17 mouse cellular contexts compared by ENCODE assay signal in genomic region chr8:93976446-93977211, GRCm38 (mm10). TPM values are rescaled to one million over a fixed set of nuclear protein-coding genes. Genes with fewer than 3 reads are reported as not detected.
DNase-seq lines count a peak whose midpoint lies in the region; ATAC-seq and TF ChIP-seq lines count a peak whose summit lies in the region.
"Had no signal": no experiment of that assay in that cellular context is flagged by ENCODE, and none has a peak within 500 bp of the region (broad histone marks: within the 10 kb centered on the region; RNA-seq: fewer than 3 reads in every experiment).

No protein-coding gene starts in this region.

- peaks cover 2% of the 10 kb centered on the region; the same call in 1 of the 2 replicates for H3K36me3 ChIP-seq in heart, adult 2 months (ENCODE audit: control insufficient read depth, insufficient read depth, low read length)
- peaks cover 45% of the 10 kb centered on the region for H3K36me3 ChIP-seq in heart, embryonic 11.5 days (ENCODE audit: control insufficient read depth, insufficient read depth, low read length)

- H3K4me2 ChIP-seq in heart, embryonic 11.5 days = no peak overlapping the region
- H3K4me2 ChIP-seq: forebrain, embryonic 15.5 days; liver, embryonic 13.5 days; neural tube, embryonic 13.5 days had no signal

- WGBS in heart, adult 2 months = 85% methylated on average over 6 of the region's 6 CpGs
- WGBS in heart, embryonic 11.5 days (ENCODE audit: insufficient replicate concordance) = 81% methylated on average over 6 of the region's 6 CpGs

- no peaks in the 10 kb centered on the region for H3K27me3 ChIP-seq in heart, adult 2 months (ENCODE audit: control insufficient read depth, insufficient read depth, low read length)
- no peaks in the 10 kb centered on the region for H3K27me3 ChIP-seq in heart, embryonic 11.5 days (ENCODE audit: control insufficient read depth, insufficient read depth, low read length)
- H3K27me3 ChIP-seq: forebrain, embryonic 15.5 days; liver, embryonic 13.5 days; neural tube, embryonic 13.5 days had no signal

- no peak overlapping the region for H3K27ac ChIP-seq in heart, adult 2 months
- no peak overlapping the region for H3K27ac ChIP-seq in heart, embryonic 11.5 days (ENCODE audit: low read depth, low read length)
- H3K27ac ChIP-seq in left cerebral cortex, adult 2 months = no peak overlapping the region
- H3K27ac ChIP-seq: forebrain, embryonic 15.5 days; liver, embryonic 13.5 days; neural tube, embryonic 13.5 days had no signal

- H3K4me1 ChIP-seq in heart, adult 2 months (ENCODE audit: control insufficient read depth, insufficient read depth, low read length) = peaks cover 3% of the 10 kb centered on the region; the same call in 1 of the 2 replicates
- H3K4me1 ChIP-seq in heart, embryonic 11.5 days (ENCODE audit: control insufficient read depth, insufficient read depth, low read length) = no peaks in the 10 kb centered on the region
- H3K4me1 ChIP-seq: forebrain, embryonic 15.5 days; liver, embryonic 13.5 days; neural tube, embryonic 13.5 days had no signal

- no peak for DNase-seq in heart, adult 2 months
- peak in 1 of 2 experiments; percentile 6 for DNase-seq in left cerebral cortex, adult 2 months (ENCODE audit: extremely low spot score in 1 of 2, low spot score in 2 of 2)
- no peak for DNase-seq in left cerebral cortex, adult 11 months (ENCODE audit: low spot score)
- peak; percentile 10 for DNase-seq in urinary bladder, adult 2 months (ENCODE audit: low spot score)
- DNase-seq in urinary bladder, postnatal 36 days (ENCODE audit: low spot score in 2 of 2) = no peak
- DNase-seq in Muller cell, postnatal 12 days (ENCODE audit: inconsistent ontology term) = no peak
- DNase-seq in thymus, postnatal 36 days = no peak
- DNase-seq: B cell, adult 2 months; cerebellum, adult 8-10 months; kidney, adult 8-10 months; kidney, postnatal 36 days; liver, embryonic 13.5 days had no signal

- H3K9me3 ChIP-seq in heart, embryonic 11.5 days (replicated peaks; ENCODE audit: control insufficient read depth, low read length) = no peaks in the 10 kb centered on the region
- H3K9me3 ChIP-seq: forebrain, embryonic 15.5 days; liver, embryonic 13.5 days; neural tube, embryonic 13.5 days had no signal

- no peak for TF ChIP-seq POLR2A in heart, adult 2 months (IDR thresholded peaks at IDR 0.05; ENCODE audit: insufficient read depth, low read depth, low read length)

- TF ChIP-seq CTCF in heart, adult 2 months (IDR thresholded peaks at IDR 0.05) = peak; percentile 50
- TF ChIP-seq CTCF in left cerebral cortex, adult 2 months (IDR thresholded peaks at IDR 0.05) = peak; percentile 42

- intact Hi-C loops in heart, adult 2 months (cut with DNase I) = no loop called here
- intact Hi-C loops in left cerebral cortex, adult 2 months (cut with DNase I) = no loop called here

- H3K79me2 ChIP-seq in heart, adult 2 months (replicated peaks; ENCODE audit: control insufficient read depth, insufficient read depth, low read length) = no peaks in the 10 kb centered on the region

- ATAC-seq in heart, embryonic 11.5 days (replicated peaks; ENCODE audit: insufficient number of reproducible peaks, low FRiP score, low TSS enrichment) = no peak
- ATAC-seq: forebrain, embryonic 15.5 days; hindbrain, embryonic 16.5 days had no signal

- no peak overlapping the region for H3K9ac ChIP-seq in heart, adult 2 months (ENCODE audit: low read depth, low read length)
- H3K9ac ChIP-seq in heart, embryonic 11.5 days (ENCODE audit: low read depth, low read length) = no peak overlapping the region
- H3K9ac ChIP-seq: forebrain, embryonic 15.5 days; liver, embryonic 13.5 days; neural tube, embryonic 13.5 days had no signal

- TF ChIP-seq EP300 in heart, adult 2 months (IDR thresholded peaks at IDR 0.05; ENCODE audit: insufficient read depth, low read depth, low read length) = no peak

- no peak overlapping the region for H3K4me3 ChIP-seq in heart, adult 2 months
- no peak overlapping the region for H3K4me3 ChIP-seq in heart, embryonic 11.5 days (ENCODE audit: low read depth, low read length)
- no peak overlapping the region for H3K4me3 ChIP-seq in left cerebral cortex, adult 2 months
- H3K4me3 ChIP-seq: erythroblast, embryonic 14.5 days; forebrain, embryonic 15.5 days; liver, embryonic 13.5 days; neural tube, embryonic 13.5 days had no signal

RNA-seq across cellular contexts. Expression of gene Amfr, which starts 36.0 kb away (rescaled TPM):
- total RNA-seq in heart, adult 2 months (2021) = 100 to 1,000 TPM; 115 to 140 TPM
- polyA plus RNA-seq in heart, adult 2 months (2012; rRNA removed) = 127 and 155 TPM in 2 replicates
- 47.3 and 55.0 TPM in 2 replicates for polyA plus RNA-seq in heart, embryonic 11.5 days (2014; fragmentation: Nextera tagmentation; extraction: Ambion mirVana)
- total RNA-seq in left cerebral cortex, adult 2 months (2021) = 100 to 1,000 TPM; 114 to 118 TPM
- polyA plus RNA-seq in urinary bladder, adult 2 months (2012; rRNA removed) = 83.0 and 90.3 TPM in 2 replicates
